Mouse (Mus musculus) neutrophil, adult 5-6 weeks (primary cell): Measurements from ENCODE around the gene Tmem72. TPM values are rescaled to one million over a fixed set of nuclear protein-coding genes. Genes with fewer than 3 reads are reported as not detected.
A peak's percentile ranks its signal among the peaks of the same experiment; 100 is the strongest.

Experiments
- ATAC-seq: fragments of 151-379, 151-347 bp; 2 replicates; pipeline ENCODE4 v1.8.0; 2017; ENCODE audit warnings: mild to moderate bottlenecking, moderate TSS enrichment; ENCODE audit not compliant: insufficient number of reproducible peaks, poor library complexity, low FRiP score, severe bottlenecking; ENCODE audit errors: extremely low read depth
- total RNA-seq: library from RNA; stranded (forward); fragments of 200-1000 nt; gene quantifications from 2 replicates; pipeline ENCODE4 v1.2.3, GENCODE M21; 2017

Gene Tmem72
- total RNA-seq, 1 experiment from 2014 or later: 0.23 TPM

DNA sequence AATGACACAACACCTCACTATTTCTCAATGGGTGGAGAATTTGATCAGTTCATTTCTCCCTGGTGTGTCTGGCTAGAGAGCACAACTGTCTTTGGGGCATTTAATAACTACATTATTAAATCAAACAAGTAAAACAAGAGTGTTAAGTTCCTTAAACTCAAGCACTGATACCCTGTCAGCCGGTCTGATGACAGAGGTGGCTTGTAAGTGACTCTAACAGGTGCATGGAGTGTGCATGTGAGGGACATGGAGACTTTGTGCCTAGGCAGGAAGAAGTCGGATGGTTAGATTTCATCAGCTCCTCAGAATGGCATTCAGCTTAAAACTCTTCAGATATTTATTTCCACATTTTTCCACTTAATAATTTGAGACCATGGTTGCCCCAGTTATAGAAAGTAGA, 53.3 kb downstream of the Tmem72 start:
- ATAC-seq: no peak

DNA sequence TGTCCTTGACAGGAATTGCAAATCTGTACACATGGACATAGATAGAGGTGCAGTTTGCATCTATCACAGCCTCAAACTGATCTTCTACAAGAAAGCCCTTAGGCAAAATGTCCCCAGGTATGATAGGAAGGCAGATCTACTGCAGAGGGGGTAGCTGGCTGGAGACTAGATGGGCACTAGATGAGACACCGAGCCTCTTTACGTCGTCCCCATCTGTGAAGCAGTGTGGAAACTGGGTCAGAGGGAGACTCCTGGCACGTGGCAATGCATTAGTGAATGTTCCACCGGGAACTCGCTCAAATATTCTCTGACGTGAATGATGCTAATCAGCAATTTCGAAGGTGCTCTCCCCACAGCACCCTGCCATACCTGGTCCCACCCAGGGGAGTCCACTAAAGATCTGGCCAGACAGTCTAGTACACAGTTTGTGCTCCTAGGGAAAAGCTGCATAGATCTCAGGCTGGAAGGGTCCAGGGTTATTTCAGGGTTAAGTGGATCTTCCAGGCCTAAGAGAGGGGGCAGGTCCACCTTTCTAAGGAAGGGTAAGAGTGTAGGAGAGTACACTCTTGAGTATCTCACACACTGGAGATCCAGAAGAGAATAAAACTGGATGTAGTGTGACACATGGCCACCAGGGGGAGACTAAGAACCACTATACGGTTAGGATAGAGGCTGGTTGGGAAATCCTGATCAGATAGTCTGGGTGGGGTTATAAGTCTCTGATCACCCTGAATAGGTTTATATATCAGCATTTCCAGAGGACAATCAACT, 62.8 kb downstream of the Tmem72 start:
- ATAC-seq: peak; percentile 72

DNA sequence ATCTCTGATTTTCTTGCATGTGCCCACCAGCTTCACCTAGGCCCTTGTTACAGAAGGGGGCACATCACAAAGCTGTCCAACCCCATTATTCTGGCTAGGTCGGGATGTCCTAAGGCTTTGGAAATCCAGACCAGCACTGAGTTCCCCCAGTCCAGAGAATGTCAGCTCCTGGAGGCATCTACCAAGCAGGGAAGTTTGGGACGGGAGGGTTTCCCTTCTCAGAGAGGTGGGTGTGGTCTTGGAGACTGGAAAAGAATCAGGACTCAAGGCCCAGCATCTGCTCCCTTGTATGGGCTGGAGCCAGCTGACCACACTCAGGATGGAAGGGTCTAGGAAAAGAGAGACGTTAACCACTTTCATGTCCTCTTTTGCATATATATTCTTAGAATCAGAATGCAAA, 63.5 kb downstream of the Tmem72 start:
- ATAC-seq: no peak

DNA sequence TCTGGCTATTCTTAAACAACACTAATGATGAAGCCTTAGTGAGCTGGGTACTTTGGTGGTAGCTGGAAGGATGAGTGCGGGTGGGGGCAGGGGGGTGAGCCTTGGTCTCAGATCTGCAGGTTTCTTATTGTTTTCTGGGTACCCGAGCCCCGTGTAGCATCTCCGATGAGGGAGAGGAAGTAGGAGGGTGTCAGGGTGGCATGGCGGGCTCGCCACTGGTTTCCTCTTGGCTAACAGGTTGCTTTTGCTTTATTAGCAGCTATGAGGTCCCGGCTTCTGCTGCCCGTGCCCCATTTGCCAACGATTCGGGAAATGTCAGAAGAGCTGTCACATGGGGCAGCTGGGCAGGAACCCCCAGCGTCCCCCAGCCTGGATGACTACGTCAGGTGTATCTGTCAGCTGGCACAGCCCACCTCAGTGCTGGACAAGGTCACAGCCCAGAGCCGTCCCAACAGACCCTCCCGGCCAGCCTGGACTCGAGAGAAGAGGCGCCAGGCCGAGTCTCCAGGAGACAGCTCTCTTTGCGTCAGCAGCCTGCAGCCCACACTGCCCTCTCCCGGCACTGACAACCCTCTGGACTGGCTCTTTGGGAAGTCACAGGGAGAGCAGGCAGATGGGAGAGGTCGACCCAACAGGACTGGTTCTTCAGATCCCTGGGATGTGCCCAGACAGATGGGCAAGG, 65.1 kb downstream of the Tmem72 start:
- ATAC-seq: 0 out of 2 replicates have a peak, but pooled peaks have one; percentile 14

DNA sequence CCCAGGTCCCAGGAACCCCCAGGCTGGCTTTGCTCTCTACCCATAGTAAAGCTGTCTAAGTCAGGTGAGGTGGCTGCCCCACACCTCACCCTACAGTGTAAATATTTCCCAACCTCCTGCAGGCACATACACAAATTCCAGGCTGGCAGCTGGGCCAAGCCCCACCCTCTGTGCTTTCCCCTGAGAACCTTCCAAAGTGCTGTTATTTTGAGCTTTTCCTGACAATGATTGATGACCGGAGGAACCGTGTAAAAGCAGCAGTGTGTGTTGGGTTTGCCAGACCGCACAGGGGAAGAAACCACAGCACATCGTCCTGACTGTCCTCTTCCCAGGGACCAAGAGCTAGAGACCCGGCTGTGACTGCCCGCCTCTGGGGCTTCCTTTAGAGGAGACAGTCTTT, 66.3 kb downstream of the Tmem72 start, which contains the start of gene Depp1:
Gene Depp1, plus strand, starts transcription at position 204 of the 400 bp plus-strand sequence.
- no peak for ATAC-seq

DNA sequence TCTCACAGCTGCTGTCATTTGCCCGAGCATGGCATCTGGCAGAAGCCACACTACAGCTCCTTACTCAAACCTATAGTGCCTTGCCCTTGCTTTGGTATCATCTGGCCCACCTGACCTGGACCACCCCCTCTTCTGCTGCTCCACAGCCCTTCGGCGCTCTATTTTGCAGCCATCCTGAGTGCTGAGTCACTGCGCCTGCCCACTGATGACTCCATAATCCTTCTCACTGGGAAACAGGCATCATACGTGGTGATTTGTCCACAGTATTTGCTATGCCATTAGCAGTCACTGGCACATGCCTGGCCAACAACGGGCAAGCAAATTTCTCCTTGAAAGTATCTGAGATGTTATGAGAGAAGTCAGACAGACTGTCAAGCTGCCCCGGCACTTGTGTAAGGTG, 66.9 kb downstream of the Tmem72 start:
- ATAC-seq: no peak

DNA sequence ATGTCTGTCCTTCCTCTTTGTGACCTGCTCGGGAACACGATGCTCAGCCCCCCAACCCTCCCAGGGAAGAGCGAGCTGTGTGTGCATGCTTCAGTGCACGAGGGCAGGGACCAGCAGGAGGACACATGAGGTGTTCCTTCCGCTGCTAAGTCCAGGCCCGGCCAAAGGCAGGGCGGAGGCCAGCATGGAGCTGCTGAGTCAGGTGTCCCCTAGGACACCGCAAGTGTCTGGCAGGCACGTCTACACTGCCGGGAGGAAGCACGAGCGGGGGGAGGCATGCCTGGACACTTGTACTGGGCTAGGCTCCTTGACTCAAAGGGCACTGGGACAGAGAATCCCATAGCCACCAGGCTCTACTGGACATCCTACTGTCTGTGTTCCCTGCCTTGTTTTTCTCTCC, 69.0 kb downstream of the Tmem72 start:
- ATAC-seq: no peak

DNA sequence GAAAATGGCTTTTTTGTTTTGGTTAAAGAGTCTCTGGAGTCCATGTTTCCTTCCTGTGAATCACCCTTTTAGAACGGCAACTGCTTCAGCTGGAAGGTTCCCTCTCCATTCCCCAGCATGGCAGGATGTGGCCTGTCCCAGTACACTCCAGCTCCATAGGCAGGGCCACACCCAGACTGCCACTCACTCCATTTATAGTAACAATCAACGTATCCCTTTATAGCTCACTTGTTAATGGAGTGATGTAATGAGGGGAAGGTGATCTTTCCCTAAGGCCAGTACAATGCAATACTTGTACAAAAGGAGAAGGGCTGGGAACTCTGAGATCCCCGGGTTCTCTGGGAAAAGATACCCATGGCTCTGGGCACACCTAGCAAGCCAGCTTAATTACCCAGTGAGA, 72.4 kb downstream of the Tmem72 start:
- no peak for ATAC-seq

DNA sequence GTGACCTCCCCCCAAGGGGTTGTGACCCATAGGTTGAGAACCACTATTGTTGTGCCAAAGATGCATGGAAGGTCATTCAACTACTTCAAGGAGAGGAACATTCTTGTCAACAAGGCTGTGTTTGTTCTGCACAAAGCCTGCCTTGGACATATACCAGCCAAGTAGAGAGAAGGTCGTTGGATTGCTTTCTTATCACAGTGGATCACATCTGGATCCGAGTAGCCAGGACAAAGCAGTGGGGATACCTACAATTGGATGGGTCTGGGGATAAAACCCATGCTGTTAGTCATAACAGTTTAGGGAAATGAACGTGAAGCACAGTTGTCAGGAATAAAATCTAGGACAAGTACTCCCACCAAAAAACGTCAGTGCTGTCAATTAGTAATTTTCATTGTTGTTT, 72.8 kb downstream of the Tmem72 start:
- no peak for ATAC-seq

DNA sequence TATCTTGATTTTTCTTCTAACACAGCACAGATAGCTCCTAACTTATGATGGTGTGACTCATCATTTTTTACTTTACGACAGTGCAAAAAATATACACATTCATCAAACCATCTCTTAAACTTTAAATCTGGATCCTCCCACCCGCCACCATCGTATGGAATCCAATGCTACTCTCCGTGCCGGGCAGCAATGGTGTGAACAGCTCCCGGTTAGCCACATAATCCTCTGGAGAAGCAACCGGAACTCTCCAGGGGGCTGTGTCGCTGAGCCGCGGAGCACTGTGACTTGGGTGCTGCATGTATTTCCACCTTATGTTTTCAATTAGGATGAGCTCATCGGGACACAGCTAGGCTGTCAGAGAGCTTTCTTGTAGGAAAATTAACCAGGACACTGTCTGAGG, 73.8 kb downstream of the Tmem72 start:
- ATAC-seq: no peak

DNA sequence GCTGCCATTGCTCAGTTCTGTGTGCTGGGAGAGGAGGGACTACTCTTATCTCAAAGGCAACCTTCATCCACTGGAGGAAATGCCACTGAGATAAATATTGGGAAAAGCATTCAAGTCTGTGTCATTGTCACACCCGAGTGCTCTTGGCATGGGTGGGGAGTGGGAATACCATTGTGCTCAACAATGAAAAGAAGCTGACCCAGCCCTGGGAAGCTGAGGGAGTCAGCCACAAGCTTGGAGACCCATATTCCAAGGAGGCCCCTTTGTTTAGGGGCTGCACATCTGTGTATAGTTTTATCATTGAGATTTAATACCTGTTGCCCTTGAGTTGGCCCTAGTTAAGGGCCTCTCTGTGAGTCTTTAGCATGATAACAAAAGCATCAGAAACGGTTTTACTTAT, 77.0 kb downstream of the Tmem72 start:
- no peak for ATAC-seq

DNA sequence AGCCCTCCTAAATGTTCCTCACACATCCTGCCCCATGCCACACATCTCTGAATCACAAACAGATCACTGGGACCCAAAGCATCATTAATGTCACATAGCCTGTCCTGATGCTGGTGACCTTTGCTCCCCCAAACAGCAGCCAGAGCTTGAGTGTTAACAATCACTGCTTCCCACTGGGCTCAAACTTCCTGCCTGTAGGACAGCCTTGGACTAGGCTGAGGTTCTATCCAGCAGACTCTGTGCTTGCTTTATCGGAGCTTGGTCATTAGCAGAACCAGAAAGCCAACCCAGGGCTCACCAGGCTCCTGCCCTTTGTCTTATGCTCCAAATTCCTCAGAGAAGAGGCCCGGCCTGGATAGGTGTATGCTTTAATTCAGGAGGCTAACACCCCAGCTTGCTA, 77.8 kb downstream of the Tmem72 start:
- no peak for ATAC-seq

DNA sequence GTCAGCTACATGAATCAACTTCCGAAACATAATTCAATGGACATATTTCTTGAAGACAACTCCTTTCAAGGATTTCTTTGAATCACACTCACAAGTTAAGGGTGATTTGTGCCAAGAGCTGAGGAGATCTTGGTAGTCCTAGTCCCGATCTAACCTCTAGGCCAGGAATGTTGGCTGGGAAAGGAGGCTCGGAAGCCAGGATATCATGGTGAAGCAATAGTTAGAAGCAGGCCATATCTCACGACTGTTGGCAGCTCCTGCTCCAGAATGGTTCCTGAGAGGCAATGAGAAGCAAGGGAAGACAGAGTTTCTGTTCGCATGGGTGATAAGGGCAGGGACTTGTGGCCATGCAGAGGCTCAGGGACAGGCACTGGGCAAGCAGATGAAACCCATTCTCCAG, 79.2 kb downstream of the Tmem72 start:
- no peak for ATAC-seq

DNA sequence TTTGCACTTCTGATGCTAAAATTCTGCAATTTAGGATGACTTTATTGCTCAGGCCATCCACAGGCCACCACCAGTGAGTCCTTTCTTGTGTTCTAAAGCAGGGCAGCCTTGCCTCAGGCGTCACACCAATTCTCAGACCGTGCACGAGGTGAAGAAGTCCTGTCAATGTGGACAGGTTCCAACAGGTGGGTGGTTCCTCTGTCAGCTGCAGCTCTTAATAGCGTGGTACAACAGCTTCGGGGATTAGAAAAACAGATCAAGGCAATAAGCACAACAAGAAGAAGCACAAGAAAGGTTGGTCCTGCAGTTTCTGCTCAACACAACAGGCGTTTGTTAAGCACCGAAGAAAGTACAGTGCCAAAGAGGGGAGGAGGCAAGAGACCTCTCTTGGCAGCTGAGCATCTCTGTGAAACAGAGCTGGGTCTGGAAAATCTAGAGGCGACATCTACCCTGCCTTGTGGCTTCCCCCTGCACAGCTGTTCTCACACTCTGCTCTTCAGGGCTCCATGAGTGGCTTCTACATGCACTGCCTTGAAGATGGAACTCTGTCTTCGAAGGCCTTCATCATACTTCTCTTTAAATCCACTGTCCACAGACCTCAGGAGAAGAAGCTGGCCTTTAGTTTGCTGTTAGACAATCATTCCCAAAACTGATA, 80.0 kb downstream of the Tmem72 start:
- no peak for ATAC-seq

DNA sequence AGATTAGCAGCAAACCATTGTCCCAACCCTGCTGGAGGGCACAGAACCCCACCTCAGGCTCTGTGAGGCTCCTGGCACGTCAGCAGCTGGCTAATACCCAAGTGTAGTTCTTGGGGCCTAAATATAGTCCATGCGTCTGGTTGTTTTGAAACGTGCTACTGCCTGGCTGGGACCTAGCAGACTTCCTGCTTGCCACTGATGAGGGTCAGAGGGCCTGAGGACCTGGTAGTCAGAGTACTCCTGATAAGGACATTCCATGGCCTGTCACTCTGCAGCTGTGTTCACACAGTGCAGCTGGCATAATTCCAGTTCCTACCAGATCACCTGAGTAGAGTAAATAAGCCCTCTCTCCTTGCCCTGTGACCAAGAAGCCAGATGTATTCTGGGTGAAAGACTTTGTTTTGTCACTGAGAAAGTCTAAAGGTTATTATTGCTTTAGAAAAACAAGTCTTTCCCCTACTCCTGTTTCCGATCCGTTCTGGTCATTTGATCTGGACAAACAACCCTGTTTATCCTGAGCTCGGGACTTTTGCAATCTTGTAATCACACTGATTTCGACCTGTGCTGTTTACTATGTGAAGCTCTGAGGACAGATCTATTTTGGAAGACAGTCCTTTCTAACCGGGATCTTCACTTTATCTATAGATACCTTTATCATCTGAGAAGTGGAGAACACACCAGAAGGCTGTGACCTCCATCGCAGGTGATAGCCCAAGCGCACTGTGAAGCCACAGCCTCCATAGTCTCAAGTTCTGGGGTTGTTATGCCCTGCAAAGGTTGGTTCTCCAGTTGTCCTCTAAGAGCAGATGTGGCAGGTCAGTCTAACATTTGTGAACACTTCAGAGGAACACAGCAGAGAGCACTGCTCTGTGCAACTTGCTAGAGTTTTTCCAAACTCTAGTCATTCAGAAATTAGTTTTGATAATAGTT, 81.2 kb downstream of the Tmem72 start:
- no peak for ATAC-seq

DNA sequence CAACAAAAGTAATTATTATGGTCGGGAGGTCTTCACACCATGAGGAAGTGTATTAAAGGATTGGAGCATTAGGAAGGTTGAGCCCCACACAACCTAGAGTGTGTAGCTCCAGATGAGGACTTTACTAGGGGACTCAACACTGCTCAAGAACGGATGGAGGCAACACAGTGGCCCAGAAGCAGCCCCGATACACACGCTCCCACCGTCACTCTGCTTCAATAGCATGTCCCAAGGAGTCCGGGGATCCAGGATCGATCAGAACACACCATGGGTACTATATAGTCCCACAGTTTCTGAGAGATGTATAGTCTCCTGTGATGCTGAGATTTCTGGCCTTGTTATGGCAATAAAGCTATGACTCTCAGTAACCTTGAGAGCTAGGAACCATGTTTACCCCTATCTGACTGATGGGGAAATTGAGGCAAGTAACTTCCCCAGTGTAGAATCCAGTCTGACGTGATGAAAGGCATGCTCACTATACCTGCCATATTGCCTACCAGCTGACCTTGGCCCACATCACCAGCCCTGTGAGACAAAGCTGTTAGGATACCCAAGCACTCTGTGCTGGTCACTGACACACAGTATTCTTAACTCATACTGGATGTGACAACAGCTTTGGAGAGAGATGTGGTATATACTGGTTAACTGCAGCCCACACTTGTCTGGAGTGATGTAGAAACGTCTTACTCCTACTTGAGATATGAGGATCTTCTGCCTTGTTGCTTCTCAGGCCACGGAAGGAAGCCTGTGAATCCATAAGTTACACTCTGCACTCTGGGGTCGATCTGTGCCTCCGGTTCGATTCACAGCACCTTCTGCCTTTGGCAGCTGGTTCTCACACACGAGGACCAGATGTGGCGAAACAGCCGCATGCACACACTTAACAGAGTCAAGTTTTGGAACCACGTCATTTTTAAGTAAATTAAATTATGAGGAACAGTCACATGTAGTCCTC, 82.7 kb downstream of the Tmem72 start:
- ATAC-seq: no peak

DNA sequence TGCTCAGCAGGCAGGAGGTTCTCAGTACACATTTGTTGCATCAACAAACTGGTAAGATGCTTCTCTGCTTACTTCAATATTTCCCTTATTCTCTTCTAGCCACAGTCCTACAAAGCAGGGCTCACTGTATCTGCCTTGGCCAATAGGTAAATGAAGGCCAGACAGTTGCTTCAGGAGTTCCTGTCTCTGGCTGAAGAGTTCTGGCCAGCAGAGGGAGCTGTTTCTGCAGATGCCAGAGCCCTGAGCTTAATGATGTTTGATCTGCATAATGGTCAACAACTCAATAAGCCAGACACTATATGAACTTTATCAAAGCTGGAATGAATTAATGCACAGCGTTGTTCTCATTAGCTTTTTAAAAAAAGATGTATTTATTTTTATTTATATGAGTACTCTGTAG, 84.6 kb downstream of the Tmem72 start:
- ATAC-seq: peak; percentile 54; the same call in 1 of the 2 replicates

DNA sequence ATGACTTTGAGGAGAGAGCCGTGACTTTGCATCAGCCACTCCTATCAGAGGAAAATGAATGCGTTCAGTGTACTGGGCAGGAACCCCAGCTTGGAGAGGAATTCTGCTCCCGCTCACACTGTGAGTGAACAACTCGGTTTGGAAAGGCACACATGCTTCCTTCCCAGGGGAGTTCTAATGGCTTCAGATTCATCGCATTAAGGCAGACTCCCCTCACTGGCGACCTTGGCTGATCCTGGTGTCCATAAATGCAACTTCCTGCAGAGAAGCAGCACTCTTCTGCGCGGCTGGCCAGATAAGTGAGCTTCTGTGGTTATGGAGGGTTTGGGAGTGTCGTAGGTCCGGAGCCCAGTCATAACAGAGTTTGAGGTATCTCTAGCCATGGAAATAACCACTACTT, 86.9 kb downstream of the Tmem72 start:
- no peak for ATAC-seq
